Mouse (Mus musculus) MEL (cell line): ENCODE data around the gene Hdac4.

Source experiments
- CTCF ChIP-seq, 3 experiments: IDR thresholded peaks in 2 of 3; conservative IDR thresholded peaks in 1 of 3; 2 replicates each; pipeline ENCODE4 v1.5.1; 2011 to 2012; ENCODE audit warnings: low read length in 3 of 3, low read depth in 2 of 3, mild to moderate bottlenecking in 2 of 3, improper control_type of control experiment in 1 of 3, inconsistent platforms in 1 of 3, mixed read lengths in 1 of 3, moderate library complexity in 1 of 3; ENCODE audit not compliant: control insufficient read depth in 1 of 3, insufficient read depth in 1 of 3, poor library complexity in 1 of 3, severe bottlenecking in 1 of 3
- EP300 ChIP-seq, 2 experiments: IDR thresholded peaks; 2 replicates each; pipeline ENCODE4 v1.6.1; 2011; ENCODE audit warnings: improper control_type of control experiment in 2 of 2, low read length in 2 of 2, low read depth in 1 of 2, mild to moderate bottlenecking in 1 of 2
- GABPA ChIP-seq: IDR thresholded peaks from 2 replicates; pipeline ENCODE4 v1.6.1; 2012; ENCODE audit warnings: low read depth, mild to moderate bottlenecking, inconsistent platforms, low read length, improper control_type of control experiment, moderate library complexity
- GATA1 ChIP-seq: IDR thresholded peaks from 2 replicates; pipeline ENCODE4 v1.6.1; 2011; ENCODE audit warnings: low read depth, low read length, improper control_type of control experiment
- MAX ChIP-seq: IDR thresholded peaks from 2 replicates; pipeline ENCODE4 v1.6.1; 2011; ENCODE audit warnings: low read length, improper control_type of control experiment
- MAZ ChIP-seq: IDR thresholded peaks from 2 replicates; pipeline ENCODE4 v1.6.1; 2012; ENCODE audit warnings: low read depth, mild to moderate bottlenecking, inconsistent platforms, low read length, improper control_type of control experiment
- MXI1 ChIP-seq: IDR thresholded peaks from 2 replicates; pipeline ENCODE4 v1.6.1; 2011; ENCODE audit warnings: mild to moderate bottlenecking, low read depth, low read length, improper control_type of control experiment
- MYC ChIP-seq: IDR thresholded peaks from 2 replicates; pipeline ENCODE4 v1.6.1; 2011; ENCODE audit warnings: low read depth, mild to moderate bottlenecking, low read length, improper control_type of control experiment, moderate library complexity
- POLR2A ChIP-seq, 2 experiments: IDR thresholded peaks; 2 replicates each; pipeline ENCODE4 v1.6.1; 2011 to 2012; ENCODE audit warnings: low read length in 2 of 2, mild to moderate bottlenecking in 2 of 2, control low read depth in 1 of 2, improper control_type of control experiment in 1 of 2, low read depth in 1 of 2, moderate library complexity in 1 of 2; ENCODE audit not compliant: control insufficient read depth in 1 of 2, insufficient read depth in 1 of 2, poor library complexity in 1 of 2
- ZNF384 ChIP-seq: IDR thresholded peaks from 2 replicates; pipeline ENCODE4 v1.6.1; 2012; ENCODE audit warnings: low read depth, mild to moderate bottlenecking, inconsistent platforms, low read length, improper control_type of control experiment

DNA sequence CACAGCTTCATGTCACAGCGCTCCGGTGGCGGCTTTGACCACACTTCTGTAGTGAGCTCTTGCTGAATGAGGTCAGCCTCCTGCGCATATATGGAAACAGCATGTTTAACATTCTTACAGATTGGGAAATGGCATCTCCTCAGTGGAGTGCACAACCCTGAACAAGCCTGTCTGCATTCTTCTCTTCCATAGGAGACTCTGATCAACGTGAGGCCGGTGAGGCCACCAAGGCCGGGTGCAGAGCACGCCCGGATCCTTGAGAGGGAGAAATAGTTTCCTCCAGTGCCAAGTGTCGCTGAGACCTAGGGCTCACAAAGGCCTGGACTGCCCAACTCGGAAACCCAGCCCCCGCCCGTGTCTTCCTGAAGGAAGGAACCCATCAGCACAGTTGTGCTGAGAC is 266.4 kb downstream of the Hdac4 start:
- no peak for TF ChIP-seq GATA1
- no peak for TF ChIP-seq EP300 (IDR thresholded peaks at IDR 0.05; ENCODE audit: low read depth in 1 of 2, low read length in 2 of 2)
- no peak for TF ChIP-seq MAZ
- TF ChIP-seq CTCF (IDR thresholded peaks at IDR 0.05 in 2 of 3, conservative IDR thresholded peaks at IDR 0.05 in 1 of 3; ENCODE audit: control insufficient read depth in 1 of 3, insufficient read depth in 1 of 3, low read depth in 2 of 3, low read length in 3 of 3, poor library complexity in 1 of 3, severe bottlenecking in 1 of 3), result no peak
- TF ChIP-seq MYC, result no peak
- no peak for TF ChIP-seq ZNF384
- no peak for TF ChIP-seq POLR2A (IDR thresholded peaks at IDR 0.05; ENCODE audit: control insufficient read depth in 1 of 2, insufficient read depth in 1 of 2, low read depth in 1 of 2, low read length in 2 of 2, poor library complexity in 1 of 2)
- TF ChIP-seq MAX, result no peak
- TF ChIP-seq MXI1, result no peak
- no peak for TF ChIP-seq GABPA
